Mouse (Mus musculus): ENCODE data around the gene Rxra. TPM values are rescaled to one million over a fixed set of nuclear protein-coding genes. Genes with fewer than 3 reads are reported as not detected.

The Rxra gene
- total RNA-seq, 4 experiments from 2014 or later, result 23.5 to 28.6 (median 26.1) TPM

DNA sequence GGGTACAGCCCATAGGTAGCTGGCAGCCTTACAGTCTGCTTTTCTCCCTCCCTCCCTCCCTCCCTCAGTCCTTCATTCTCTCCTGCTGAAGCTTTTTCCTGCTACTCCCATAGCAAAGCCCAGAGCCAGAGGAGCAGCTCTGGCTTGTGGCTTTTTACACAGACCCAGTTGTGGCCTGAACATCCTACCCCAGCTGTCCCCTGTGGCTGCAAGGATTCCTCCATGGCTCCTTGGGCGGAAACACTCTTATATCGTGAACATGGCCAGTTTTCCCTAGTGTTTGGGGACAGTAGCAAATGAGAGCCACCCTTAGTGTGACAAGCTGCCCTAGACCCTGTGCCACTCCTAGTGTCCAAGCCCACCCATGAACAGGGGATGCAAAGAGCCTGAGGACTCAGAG is 58.6 kb downstream of the Rxra start:
- no peak for DNase-seq (ENCODE audit: low spot score in 2 of 2)

DNA sequence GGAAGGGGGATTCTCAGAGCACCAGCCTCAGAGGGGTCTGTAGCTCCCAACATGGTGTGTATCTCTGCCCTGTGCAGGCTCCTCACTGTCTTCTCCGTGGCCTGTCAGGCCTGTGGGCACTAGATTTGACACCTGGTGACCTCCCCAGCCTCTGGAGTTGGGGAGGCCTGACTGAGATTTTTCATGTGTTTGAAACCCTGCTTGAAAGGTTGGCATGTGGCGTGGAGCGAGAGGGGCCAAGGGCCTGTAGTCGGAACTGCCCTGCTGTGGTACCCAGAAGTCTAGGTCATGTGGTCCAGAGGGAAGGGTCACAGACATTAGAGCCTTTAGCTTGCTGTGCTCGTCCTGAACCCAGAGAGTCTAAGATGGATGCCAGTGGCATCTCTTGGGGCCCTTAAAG is 60.6 kb downstream of the Rxra start:
- no peak for DNase-seq (ENCODE audit: low spot score in 2 of 2)

DNA sequence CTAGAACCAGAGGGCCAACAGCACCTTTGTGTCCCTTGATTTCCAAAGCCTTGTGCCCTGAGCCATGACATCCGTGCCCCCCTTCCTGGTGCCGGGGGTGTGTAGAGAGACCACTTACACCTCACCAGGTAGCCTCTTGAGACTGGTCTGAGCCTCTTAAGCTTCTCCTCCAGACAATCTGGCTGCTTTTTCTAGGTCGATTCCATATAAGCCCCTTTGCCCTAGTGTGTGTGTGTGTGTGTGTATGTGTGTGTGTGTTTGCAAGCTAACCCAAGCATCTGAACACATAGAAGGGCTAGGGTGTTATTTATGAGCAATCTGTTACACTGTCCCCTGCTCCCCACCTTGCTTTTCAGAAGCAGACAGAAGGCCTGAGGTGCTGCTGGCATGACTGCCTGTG is 62.2 kb downstream of the Rxra start:
- no peak for DNase-seq (ENCODE audit: low spot score in 2 of 2)

DNA sequence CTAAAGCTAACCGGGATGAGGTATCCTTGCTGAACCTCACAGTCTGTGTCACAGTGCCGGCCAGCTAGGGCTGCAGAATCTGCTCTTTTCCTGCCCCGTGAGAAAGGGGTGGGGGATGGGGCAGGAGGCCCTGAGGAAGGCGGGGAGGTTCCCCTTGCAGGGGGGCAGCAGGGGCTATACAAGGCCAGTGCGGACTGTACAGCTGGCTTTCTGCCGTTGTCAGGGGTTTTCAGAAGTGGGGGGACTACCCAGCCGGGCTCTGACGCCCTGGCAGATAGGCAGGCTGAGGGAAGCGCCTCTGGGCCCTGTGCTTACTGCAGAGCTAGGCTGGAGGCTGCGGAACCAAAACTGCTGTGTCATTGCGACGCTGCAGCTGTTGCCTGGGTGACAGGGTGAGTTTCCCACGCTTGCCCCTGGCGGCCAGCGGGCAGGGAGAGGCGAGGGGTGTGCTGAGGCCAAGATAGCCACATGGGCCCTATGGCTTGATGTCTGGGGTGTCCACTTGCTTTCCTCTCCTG is 63.9 kb downstream of the Rxra start:
- DNase-seq (ENCODE audit: low spot score in 2 of 2), result peak; percentile 78 to 79

DNA sequence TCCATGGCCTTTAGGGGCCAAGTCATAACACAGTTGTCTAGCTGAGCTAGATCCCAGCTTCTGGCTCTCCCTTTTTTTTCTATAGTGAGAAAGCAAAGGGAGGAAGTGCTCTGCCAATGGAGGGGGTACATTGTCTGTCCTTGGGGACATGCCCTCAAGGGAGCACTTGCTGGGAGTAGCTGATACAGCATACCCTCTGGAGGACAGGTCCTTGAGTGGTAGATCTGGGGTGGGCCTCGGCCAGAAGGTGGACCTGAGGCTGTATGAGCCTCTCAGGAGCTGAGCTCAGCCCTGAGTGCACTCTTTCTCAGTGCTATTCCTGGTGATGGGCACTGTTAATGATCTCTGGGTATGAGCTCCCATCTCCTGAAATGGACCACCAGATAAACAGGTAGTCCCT is 66.9 kb downstream of the Rxra start:
- no peak for DNase-seq (ENCODE audit: low spot score in 2 of 2)

DNA sequence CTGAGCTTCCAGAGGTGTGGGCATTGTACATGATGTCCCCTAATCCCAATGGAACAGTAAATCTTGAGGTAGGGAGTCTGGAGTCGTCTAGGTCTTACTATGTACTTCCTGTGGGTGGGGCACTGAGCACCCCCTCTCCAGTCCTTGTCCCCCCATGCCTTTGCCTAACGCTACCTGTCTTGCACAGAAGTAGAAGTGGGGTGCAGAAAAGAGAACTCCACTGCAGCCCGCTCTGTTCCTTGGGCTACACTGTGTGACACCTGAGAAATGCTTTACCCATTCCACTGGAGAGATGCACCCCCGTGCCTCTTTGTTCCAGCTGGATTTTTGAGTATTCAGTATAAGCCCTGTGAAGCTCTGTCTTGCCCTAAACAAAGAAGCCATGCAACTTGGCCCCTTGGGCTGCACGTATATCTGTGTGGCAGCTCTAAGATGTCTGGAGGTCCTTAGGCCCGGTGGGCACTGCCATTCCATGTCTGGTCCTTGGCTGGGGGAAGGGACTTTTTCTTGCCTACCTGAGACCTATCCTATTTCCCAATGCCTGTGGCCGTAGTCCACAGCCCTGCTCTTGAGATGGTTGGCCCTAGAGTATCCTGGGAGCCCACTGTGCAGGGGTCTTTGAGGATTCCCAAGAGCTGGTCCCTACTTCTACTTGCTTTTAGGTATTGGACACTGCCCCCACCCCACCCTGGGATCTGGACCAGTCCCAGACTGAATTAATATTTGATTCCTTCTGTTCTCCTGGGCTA is 67.8 kb downstream of the Rxra start:
- DNase-seq (ENCODE audit: low spot score in 2 of 2), result no peak

DNA sequence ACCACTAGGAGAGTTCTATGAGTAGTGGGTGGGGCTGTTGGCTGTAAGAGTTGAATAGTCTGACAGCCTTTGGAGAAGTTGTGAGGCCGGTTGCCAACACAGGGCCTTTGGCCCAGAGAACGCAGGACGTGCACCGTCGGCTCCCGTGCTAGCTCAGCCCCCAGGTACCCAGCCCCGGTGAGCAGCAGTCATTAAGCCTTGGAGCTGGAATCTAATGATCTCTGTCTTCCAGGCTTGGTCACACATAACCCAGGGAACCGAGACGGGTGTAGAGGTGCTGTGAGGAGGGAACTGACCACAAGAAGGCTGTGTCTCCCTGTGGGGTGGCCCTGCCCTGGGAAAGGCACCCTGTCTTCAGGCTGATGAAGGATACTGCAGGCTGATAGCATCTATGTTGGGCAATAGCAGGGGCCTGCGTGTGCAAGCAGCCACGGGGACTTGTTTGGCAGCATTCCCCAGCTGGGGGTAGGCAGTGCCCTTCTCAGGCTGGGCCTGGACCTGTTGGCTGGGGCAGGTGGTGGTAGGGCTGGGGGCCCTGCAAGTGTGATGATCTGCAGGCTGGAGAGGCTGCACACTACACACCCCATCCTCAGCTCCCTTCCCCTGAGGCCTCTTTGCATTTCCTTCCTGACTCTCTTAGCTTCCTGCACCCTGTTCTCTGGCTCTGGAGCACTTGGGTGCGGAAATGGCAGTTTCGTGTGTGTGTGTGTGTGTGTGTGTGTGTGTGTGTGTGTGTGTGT is 68.5 kb downstream of the Rxra start:
- no peak for DNase-seq (ENCODE audit: low spot score in 2 of 2)

DNA sequence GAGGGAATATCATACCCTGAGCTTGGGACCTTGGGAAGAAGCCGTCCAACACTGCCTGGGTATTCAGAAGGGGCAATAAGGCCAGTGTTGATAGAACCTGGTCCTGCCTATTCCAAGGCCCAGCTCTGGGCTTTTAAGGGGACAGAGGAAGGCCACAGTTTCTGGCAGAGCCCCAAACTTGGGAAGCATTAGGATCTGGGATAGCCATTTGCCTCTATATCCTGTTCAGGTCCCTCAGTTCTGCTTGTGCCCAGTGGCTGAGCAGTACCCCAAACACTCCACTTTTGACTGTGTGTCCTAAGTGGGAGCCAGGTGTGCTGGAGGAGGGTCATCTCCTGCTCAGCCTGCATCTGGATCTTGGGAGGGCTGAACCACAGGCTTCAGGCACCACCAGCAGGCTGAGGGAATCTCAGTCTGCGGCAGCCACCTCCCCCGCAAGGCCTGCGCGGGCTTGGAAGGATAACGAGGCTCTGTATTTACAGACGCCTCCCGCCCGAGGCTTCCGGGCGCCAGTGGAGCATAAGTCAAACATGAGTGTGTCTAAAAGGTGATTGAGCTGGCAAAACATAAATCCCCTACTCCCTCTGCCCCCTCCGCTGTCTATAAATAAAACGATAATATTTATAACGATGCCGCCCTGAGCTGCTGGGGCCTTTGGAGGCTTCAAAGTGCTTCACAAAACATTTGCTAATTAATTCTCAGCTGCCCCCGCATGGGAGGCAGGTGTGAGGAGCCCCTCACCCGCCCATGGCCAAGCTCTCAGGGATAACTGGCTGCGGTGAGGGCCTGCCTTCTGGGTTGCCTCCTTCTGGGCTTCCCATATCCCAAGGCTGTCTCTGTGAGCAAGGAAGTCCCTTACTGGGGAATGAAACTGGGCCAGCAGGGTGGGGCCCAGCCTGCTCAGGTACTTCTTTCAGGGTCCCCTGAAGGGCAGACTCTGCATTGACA is 69.7 kb downstream of the Rxra start:
- DNase-seq (ENCODE audit: low spot score in 2 of 2), result peak in 1 of 2 experiments; percentile 72

DNA sequence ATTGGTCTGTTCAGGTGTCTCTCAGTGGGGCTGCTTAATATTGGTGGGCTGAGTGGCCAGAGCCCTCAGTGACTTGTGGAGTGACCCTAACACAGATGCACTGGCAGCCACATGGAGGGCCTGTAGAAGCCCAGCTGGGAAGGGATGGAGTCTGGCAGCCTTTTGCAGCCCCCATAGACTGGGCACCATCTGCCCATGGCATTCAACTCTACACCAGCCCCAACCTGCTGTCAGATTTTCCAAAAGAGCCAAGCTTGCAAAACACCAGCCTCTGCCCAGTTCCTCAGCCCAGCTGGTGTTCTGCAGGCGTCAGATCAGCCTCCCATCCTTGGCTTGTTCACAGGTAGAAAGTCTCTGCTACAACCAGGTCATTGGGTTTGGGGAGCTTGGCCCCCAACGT is 70.6 kb downstream of the Rxra start:
- peak in 1 of 2 experiments; percentile 59 for DNase-seq (ENCODE audit: low spot score in 2 of 2)

DNA sequence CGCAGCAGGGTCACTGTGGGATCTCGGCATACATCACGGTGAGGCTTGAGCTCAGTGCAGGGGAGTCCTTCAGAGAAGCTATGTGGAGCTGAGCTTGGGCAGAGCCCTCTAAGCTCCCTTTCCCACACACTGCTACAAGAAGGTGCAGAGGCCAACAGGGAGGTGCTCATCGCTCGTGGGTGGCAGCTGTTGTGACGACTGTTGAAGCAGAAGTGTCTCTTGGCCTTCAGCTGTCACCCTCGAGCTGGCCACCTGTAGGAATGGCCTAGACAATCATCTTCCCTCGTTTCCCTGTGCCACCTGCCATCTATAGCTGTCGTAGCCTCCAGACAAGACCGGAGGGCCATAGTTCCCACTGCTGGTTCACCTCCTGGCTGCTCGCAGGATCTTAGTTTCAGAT is 72.7 kb downstream of the Rxra start:
- no peak for DNase-seq (ENCODE audit: low spot score in 2 of 2)

DNA sequence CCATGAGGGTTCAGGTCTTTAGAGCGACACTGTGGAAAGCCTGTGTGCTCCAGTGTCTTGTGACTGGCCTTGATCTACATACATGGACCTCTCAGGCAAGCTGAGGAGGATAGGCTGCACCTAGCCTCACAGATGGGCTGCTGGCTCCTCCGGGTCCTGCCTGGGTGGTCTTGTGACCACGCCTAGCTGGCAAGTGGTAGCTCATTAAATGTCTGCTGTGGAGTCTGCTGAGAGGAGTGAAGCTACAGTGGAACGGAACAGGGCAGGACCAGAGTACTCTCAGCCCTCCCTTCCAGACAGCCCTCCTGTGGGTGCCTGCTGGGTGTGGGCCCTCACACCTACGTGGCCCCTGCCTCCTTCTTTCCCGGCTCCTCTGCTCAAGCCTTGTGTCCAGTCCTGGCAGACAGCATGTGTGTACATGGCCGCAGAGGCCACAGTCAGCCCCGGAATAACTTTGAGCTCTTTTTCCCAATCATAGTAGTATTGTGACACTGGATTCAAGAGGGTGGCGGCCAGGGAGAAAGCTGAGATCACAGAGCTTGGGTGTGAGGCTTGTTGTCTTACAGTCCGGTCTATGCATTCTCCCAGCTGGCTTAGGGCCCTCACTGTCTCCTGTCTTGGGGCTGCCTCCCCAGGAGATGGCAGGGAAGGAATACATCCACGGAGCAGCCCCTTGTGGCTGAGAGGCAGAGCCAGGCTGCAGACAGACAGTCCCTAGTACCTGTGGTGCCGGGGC is 74.3 kb downstream of the Rxra start:
- DNase-seq (ENCODE audit: low spot score in 2 of 2), result no peak

DNA sequence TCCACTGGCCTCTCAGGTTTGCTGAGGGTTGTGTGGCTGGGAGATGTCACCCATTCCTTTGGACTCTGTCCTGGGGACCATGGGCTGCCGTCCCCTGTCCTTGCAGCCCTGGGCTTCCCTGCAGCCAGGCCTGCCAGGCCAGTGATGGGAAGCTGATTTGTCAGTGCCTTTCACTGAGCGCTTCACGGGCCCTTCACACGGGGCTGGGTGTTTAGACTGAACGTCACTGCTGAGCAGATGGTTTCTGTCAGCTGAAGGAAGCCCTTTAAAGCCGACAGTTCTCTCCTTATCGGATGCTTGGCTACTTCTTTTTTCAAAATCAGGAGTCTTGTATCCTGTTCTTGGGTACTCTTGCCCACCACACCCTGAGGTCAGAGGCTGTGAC is 74.9 kb downstream of the Rxra start:
- no peak for DNase-seq (ENCODE audit: low spot score in 2 of 2)

DNA sequence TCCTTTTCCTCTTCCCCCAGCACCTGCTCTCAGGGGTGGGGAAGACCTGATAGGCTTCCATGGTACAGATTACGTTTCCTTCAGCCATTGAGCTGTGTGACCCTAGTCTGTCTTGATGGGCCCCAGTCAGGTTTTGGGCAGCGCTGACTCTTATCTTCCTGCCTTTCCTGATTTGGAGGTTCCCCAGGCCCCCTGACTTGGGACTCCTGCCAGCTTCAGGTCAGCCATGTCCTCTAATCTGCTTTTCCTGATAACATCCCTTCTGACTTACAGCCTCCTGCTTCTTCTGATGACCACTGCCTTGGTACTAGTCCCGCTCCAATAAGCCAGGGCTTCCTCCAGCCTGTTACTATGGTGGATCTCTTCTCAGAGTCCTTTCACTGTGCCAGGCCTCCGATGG is 75.6 kb downstream of the Rxra start:
- DNase-seq (ENCODE audit: low spot score in 2 of 2), result no peak

DNA sequence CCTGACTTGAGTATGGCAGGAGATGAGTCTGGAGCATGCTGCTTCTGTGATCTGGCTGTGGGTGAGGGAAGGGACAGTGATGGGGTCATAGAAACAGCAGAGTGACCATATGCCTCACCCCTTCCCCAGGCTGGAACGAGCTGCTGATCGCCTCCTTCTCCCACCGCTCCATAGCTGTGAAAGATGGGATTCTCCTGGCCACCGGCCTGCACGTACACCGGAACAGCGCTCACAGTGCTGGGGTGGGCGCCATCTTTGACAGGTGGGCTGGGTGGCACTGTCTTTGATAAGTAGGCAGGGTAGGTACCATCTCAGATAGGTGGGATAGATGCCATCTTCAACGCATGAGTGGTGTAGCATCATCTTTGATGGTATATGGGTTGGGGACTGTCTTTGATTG is 77.9 kb downstream of the Rxra start:
- no peak for DNase-seq (ENCODE audit: low spot score in 2 of 2)

DNA sequence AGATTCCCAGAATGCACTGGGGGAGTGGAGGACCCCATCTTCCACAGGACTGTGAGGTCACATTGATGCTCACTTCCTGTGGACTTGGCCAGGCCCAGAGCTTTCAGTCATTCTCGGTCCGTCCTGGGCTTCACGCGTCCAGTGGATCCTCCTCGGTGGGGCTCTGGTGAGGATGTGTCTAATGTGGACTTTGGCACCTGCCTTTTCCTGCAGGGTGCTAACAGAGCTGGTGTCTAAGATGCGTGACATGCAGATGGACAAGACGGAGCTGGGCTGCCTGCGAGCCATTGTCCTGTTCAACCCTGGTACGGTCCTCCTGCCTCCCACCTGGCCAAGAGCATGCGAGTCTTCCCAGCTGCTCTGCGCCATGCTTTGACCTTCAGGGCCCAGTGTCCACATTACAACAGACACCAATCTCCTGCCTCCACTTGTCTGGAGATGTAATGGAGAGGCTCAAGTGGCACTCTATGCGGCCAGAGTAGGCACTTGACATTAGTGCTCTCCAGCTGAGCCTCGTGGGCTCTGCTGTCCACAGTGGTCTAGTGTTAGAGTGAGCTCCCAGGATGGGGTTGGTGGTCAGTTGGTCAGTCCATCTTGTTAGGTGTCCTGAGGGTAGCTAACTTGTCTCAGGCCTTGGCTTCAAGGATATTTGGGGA is 79.9 kb downstream of the Rxra start:
- DNase-seq (ENCODE audit: low spot score in 2 of 2), result no peak

DNA sequence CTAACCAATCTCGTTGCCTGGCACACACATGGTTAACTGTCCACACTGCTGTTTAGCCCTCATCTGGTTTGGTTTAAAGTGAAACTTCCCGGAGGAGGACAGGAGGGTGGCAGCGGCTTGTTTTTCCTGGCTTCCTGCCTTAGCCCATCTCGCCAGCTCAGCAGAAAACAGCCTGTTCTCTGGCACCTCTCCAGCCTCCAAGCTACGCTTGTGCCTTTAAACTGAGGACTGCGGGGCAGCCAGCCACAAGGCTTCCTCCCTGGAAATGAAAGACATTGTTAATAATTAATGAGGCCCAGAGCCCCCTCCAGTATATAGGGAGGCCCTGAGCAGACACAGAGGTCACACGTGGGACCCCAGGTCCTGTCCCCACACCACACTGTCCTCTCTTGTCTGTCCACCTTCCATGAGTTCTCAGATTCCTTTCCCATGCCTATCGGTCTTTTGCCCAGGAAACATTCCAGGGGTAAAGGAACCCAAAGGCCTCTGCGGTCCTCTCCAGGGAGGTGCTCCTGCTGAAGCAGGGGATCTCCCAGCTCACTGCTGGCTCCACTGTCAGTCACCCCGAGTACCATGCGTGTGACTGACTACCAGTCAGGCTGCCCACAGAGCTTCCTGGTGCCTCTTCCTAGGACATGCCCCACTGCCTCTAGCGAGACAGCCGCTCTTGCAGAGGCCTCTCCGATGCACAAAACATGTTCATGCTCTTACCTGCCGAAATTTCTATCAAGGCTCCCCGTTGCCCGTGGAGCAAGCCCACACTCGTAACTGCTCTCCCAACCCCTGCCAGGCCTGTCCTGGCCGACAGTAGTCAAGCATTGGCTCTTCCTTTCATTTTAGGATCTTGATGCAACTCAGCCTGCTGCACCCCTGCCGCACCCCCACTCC is 82.4 kb downstream of the Rxra start:
- peak; percentile 65 to 89 for DNase-seq (ENCODE audit: low spot score in 2 of 2)

DNA sequence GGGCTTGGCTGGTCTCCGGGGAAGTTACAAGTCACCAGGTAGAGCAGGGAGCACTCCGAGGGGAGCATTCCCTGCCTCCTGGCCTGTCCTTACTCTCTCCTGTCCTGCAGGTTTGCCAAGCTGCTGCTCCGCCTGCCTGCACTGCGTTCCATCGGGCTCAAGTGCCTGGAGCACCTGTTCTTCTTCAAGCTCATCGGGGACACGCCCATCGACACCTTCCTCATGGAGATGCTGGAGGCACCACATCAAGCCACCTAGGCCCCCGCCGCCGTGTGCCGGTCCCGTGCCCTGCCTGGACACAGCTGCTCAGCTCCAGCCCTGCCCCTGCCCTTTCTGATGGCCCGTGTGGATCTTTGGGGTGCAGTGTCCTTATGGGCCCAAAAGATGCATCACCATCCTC is 83.2 kb downstream of the Rxra start:
- DNase-seq (ENCODE audit: low spot score in 2 of 2), result no peak

DNA sequence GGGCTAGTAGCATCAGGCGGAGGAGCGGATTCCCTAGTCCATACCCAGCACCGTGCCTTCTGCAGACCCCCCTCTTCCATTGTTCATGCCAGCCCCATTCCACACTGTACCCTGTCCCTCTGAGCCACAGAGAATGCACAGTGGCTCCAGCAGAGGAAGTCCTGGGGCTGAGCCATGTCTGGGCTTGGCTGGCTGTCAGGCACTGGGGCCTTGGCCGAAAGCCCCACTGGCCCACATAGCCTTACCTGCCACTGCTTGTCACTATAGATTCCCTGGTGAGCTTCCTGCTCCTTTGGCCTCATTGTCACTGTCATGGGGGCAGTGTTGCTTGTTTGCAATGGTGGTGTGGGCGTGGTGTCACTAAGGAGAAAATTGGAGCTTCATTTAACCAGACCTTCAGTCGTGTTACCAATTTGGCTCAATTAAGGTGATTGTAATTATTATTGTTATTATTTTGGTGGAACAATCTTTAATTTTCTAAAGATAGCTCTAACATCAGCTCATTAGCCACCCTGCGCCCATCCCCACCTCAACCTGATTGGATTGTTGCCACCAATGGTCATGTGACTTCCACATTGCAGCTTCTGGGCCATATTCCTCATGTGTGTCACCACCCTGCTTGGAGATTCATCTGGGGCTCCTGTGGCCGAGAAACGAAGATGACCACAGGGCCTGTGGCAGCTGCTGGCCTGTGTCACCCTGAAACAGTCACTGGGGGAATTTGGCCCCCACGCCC is 85.2 kb downstream of the Rxra start:
- DNase-seq (ENCODE audit: low spot score in 2 of 2), result no peak

DNA sequence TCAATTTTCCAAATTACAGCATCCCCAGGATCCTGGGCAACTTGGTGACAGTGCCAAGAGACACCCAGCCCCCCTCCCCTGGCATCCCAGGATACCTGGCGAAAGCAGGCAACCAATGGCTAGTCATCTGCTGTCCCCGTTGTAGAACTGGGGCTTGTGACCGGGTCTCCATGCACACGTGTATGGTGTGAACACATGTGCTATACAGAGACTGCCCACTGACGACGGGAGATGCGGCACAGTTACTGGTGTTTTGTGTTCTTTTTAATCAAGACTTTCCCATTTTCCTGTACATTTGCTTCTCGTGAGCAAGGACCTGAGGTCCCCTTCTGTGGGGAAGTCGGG is 85.7 kb downstream of the Rxra start:
- no peak for DNase-seq (ENCODE audit: low spot score in 2 of 2)
